Mouse (Mus musculus) liver, embryonic 14.5 days (tissue): ENCODE results near the gene Gm13285.

ENCODE experiments used
- CTCF ChIP-seq: IDR thresholded peaks from 2 replicates; pipeline ENCODE4 v1.5.1; 2016; ENCODE audit warnings: antibody characterized with exemption, low read depth, control low read depth
- EP300 ChIP-seq: IDR thresholded peaks from 2 replicates; pipeline ENCODE4 v1.6.1; 2016; ENCODE audit warnings: antibody characterized with exemption, low read depth

DNA sequence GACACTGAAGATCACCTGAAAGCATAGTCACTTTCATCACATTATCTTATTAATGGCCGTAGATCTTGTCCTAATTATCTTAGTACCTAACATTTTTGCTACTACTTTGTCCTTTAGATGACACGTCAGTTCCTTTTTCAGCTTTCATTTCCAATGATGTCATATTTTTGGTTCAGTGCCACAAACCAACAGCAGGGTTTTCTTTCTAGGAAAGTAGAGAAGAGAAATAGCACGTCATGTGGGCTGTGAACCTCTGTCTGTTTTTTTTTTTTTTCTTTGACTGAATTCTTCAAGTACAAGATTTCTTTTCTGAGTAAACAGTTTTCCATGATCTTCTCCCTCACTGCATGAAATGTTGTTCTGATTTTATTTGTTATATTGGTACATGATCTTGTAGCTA lies 40.6 kb downstream of the Gm13285 start:
- TF ChIP-seq CTCF, result no peak
- TF ChIP-seq EP300, result no peak
